Mouse (Mus musculus): Measurements from ENCODE around the gene Camkv.

DNA sequence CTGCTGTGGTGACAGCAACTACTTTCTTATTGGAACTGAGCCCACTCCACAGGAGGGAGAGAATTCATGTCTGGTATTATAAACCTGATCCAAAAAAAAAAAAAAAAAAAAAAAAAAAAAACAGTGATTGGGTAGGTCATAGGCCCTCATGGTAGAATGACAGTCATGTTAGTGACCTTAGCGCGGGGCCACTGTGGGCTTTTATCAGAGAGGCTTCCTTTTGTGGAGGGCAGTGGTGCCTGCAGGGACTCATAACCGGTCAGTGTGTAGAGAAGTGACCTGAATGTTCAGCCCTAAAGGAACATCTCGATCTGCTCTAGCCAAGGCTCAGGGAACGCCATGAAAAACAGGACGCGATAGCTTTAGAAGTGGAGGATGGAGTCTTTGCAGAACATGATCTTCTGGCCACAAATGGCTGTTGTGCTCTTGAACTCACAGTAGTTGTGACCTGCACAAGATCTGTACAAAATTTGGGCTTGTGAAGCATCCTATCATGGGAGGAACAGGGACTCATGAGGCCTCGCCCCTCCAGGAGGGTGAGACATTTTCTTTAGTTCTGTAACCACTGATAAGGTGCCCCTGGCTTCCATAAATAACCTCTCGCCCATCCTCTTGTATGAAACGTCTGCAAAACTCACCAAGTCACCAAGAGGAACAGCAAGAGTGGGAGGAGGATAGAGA, 39.2 kb downstream of the Camkv start:
- TF ChIP-seq NRF1 (IDR thresholded peaks at IDR 0.05; ENCODE audit: low read depth, low read length) (no peak), CTCF (conservative IDR thresholded peaks at IDR 0.05 in 1 of 2, IDR thresholded peaks at IDR 0.05 in 1 of 2; ENCODE audit: low read depth in 2 of 2, low read length in 2 of 2) (no peak), POLR2A (IDR thresholded peaks at IDR 0.05; ENCODE audit: low read depth, low read length) (no peak), TCF12 (IDR thresholded peaks at IDR 0.05; ENCODE audit: low read depth, low read length) (no peak), MXI1 (IDR thresholded peaks at IDR 0.05; ENCODE audit: low read depth, low read length) (no peak), MAZ (IDR thresholded peaks at IDR 0.05; ENCODE audit: low read depth, low read length) (no peak), TBP (conservative IDR thresholded peaks at IDR 0.05; ENCODE audit: low read depth, low read length) (no peak)

All from CH12.LX (cell line).